Mouse (Mus musculus) liver, embryonic 15.5 days (tissue): ENCODE measurements around the gene Otud7a. TPM values are rescaled to one million over a fixed set of nuclear protein-coding genes. Genes with fewer than 3 reads are reported as not detected.
A peak's percentile ranks its signal among the peaks of the same experiment; 100 is the strongest.

ENCODE experiments used
- ATAC-seq: fragments of 200-750 bp; cut with Nextera tagmentation; 2 replicates; pipeline ENCODE4 v1.8.0; 2017; ENCODE audit warnings: moderate number of reproducible peaks, mild to moderate bottlenecking, moderate library complexity; ENCODE audit not compliant: insufficient read depth
- H3K27ac ChIP-seq: fragments of 300-500 bp; sonication (generic); replicated peaks from 2 replicates; pipeline ENCODE4 v1.5.1; 2015; ENCODE audit warnings: mild to moderate bottlenecking, inconsistent platforms
- H3K27me3 ChIP-seq: fragments of 300-500 bp; sonication (generic); 2 replicates; pipeline ENCODE4 v1.6.1; 2015; ENCODE audit warnings: mild to moderate bottlenecking, inconsistent platforms
- H3K36me3 ChIP-seq: fragments of 300-500 bp; sonication (generic); replicated peaks from 2 replicates; pipeline ENCODE4 v1.6.1; 2015; ENCODE audit warnings: moderate library complexity, mild to moderate bottlenecking, inconsistent platforms
- H3K4me1 ChIP-seq: fragments of 300-500 bp; sonication (generic); replicated peaks from 2 replicates; pipeline ENCODE4 v1.6.1; 2015; ENCODE audit warnings: inconsistent platforms
- H3K4me2 ChIP-seq: fragments of 300-500 bp; sonication (generic); 2 replicates; pipeline ENCODE4 v1.6.1; 2015; ENCODE audit warnings: moderate library complexity, mild to moderate bottlenecking, inconsistent platforms
- H3K4me3 ChIP-seq: fragments of 300-500 bp; sonication (generic); replicated peaks from 2 replicates; pipeline ENCODE4 v1.5.1; 2015; ENCODE audit warnings: mild to moderate bottlenecking, inconsistent platforms
- H3K9ac ChIP-seq: fragments of 300-500 bp; sonication (generic); 2 replicates; pipeline ENCODE4 v1.6.1; 2015; ENCODE audit warnings: moderate library complexity, mild to moderate bottlenecking, inconsistent platforms
- H3K9me3 ChIP-seq: fragments of 300-500 bp; sonication (generic); replicated peaks from 2 replicates; pipeline ENCODE4 v1.6.1; 2016; ENCODE audit warnings: inconsistent platforms
- WGBS: fragments of 180-500 bp; shearing (Covaris S2); methylation state at CpG from one replicate; pipeline ENCODE4 v1.1.7; 2015; ENCODE audit warnings: mixed read lengths; ENCODE audit not compliant: insufficient replicate concordance; 5-methylcytosine and 5-hydroxymethylcytosine counted together
- polyA plus RNA-seq: library from polyadenylated mRNA; unstranded; fragments of >200 nt; fragmentation: Nextera tagmentation; extraction: Ambion mirVana; gene quantifications from 2 replicates; pipeline ENCODE4 v1.2.1, GENCODE M21; 2015

Otud7a gene
- polyA plus RNA-seq, 1 experiment from 2014 or later = 0.03 TPM

DNA sequence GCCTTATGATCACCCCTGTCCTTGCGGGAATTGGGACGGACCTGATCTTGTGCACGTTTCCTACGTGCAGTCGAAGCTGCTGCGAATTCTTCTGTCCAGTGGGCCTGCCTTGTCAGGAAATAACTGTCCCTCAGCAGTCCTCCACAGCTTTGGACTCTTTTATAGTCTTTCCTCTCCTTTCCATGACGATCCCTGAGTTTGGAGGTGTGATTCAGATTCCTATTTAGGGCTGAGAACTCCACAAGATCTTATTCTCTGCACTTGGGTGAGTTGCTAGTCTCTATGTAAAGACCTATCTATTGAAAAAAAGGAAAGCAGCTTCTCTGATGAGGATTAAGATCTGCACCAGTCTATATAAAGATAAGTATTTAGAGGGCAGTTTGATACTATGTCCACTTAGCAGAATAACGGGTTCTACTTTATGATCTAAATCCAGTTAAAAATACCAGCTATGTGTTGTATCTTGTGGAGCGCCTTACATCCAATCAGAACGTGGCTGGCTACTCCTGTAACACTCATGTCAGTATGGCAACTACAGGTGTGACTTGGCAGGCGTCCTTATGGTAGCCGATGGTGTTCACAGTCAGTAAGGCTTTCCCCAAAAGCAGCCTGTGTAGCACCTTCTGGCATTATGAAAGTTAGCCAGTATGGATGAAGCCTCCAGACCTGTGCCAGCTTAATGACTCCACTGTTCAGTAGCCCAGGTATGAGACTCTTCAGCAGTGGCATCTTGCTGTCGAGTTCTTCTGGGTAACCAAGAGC is 274.8 kb downstream of the Otud7a start:
- ATAC-seq = no peak

GRCm38 (mm10) chr7:63720682-63721081 is 276.1 kb downstream of the Otud7a start:
- Histone ChIP-seq H3K9me3 (no peaks in the 10 kb centered on the region), H3K4me2 (no peak overlapping the region), H3K36me3 (no peaks in the 10 kb centered on the region), H3K27me3 (no peaks in the 10 kb centered on the region), H3K9ac (no peak overlapping the region), H3K4me1 (no peaks in the 10 kb centered on the region), H3K27ac (no peak overlapping the region), H3K4me3 (no peak overlapping the region)
- 32% methylated on average over 2 of the region's 2 CpGs for WGBS
- ATAC-seq = no peak

More for the DNA sequence above, 274.8 kb downstream of the Otud7a start:
- Histone ChIP-seq H3K27me3 (no peaks in the 10 kb centered on the region), H3K9me3 (no peaks in the 10 kb centered on the region), H3K4me1 (no peaks in the 10 kb centered on the region), H3K4me3 (no peak overlapping the region), H3K9ac (no peak overlapping the region), H3K36me3 (no peaks in the 10 kb centered on the region), H3K27ac (no peak overlapping the region), H3K4me2 (no peak overlapping the region)
- WGBS = 57% methylated on average over 13 of the region's 13 CpGs

DNA sequence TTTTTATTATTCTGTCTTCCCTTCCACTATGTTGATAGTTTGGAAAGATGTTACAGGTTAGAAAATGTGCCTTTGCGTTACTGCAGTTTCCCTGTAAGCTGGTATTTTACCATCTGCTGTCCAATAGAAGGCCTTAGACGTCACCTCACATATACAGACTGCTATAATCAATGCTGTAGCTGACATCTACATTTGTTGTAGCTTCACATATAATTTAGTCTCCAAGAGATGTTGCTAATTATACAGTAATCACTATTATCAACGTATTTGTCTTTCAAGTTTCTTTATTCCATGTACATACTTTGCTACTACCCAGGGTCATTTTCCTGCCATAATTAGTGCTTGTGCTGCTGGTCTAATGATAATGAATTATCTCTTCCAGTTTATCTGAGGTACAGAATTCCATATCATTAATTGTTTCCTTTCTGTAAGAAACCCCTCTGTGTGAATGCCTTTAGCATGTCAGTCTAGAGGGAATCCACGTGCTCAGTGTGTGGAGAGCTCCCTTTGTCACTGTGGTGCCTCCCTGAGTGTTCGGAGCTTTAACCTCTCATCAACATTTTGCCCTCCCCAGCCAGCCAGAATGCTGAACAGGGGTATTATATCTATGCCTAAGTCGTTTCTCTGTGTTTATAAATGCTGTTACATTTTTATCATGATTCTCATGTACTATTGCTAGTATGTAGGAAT is 280.6 kb downstream of the Otud7a start:
- H3K4me3 ChIP-seq = no peak overlapping the region
- no peak overlapping the region for H3K4me2 ChIP-seq
- no peaks in the 10 kb centered on the region for H3K36me3 ChIP-seq
- H3K9ac ChIP-seq = no peak overlapping the region
- H3K9me3 ChIP-seq = no peaks in the 10 kb centered on the region
- no peak for ATAC-seq
- 42% methylated on average over 6 of the region's 6 CpGs for WGBS
- H3K27me3 ChIP-seq = no peaks in the 10 kb centered on the region
- no peaks in the 10 kb centered on the region for H3K4me1 ChIP-seq
- no peak overlapping the region for H3K27ac ChIP-seq

DNA sequence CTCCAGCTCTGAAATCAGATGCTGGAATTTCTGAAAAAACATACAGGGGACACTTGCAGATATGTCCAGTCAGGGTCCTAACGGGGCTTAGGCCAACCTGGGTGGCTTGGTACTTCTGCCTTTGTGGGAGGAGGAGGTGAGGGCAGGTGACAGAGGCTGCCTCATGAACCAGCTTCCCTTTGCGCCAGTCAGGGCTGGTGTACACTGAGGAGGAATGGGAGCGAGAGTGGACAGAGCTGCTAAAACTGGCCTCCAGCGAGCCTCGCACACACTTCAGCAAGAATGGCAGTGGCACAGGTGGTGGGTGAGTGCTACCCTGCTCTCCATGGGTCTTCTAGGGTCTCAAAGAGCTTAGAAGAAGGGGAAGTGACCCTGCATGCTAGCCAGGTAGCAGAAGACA is 285.1 kb downstream of the Otud7a start:
- Histone ChIP-seq H3K4me1 (no peaks in the 10 kb centered on the region), H3K27ac (no peak overlapping the region), H3K27me3 (no peaks in the 10 kb centered on the region), H3K9ac (no peak overlapping the region), H3K4me3 (no peak overlapping the region), H3K36me3 (no peaks in the 10 kb centered on the region), H3K9me3 (no peaks in the 10 kb centered on the region), H3K4me2 (no peak overlapping the region)
- WGBS = 58% methylated on average over 5 of the region's 5 CpGs
- no peak for ATAC-seq

DNA sequence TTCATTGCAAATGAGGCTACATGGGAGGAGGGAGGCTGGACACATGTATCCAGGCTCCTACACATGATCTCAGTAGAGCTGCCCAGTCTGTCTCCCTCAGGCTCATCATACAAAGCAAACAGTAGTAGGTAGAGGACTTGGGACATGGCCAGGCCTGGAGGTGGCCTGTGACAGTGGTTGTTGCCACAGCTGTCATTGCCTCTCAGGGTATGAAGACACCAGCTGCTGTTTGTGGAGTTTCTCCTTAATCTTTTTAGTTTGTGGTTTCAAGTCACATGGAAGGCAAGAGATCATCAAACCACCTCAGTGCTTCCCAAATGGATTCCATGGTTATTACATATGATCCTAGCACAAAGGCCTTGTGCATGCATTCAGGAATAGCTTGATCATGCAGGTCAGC is 285.5 kb downstream of the Otud7a start:
- Histone ChIP-seq H3K4me3 (no peak overlapping the region), H3K27me3 (no peaks in the 10 kb centered on the region), H3K36me3 (no peaks in the 10 kb centered on the region), H3K9ac (no peak overlapping the region), H3K27ac (no peak overlapping the region), H3K4me2 (no peak overlapping the region), H3K9me3 (no peaks in the 10 kb centered on the region), H3K4me1 (no peaks in the 10 kb centered on the region)
- ATAC-seq = no peak

DNA sequence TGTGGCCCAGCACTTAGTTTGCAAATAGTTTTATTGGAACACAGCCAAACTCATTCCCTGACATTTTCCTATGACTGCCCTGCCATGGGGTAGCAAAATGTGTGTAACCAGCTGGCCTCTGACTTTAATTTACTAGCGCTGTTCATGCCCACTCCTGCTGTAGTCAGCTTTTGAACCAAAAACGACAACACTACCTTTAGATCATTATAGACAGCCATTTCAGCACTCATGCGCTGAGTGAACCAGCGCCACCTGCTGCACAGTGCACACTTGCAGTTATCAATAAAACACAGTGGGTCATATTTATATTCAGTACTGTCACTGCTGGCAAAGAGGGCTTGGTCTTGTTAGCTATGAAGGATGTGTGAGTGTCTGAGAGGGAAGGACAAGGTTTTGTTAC is 293.2 kb downstream of the Otud7a start:
- H3K27ac ChIP-seq = no peak overlapping the region
- WGBS = 51% methylated on average over 4 of the region's 4 CpGs
- H3K4me1 ChIP-seq = no peaks in the 10 kb centered on the region
- no peaks in the 10 kb centered on the region for H3K9me3 ChIP-seq
- H3K4me2 ChIP-seq = no peak overlapping the region
- H3K9ac ChIP-seq = no peak overlapping the region
- no peak overlapping the region for H3K4me3 ChIP-seq
- no peaks in the 10 kb centered on the region for H3K36me3 ChIP-seq
- no peak for ATAC-seq
- no peaks in the 10 kb centered on the region for H3K27me3 ChIP-seq

DNA sequence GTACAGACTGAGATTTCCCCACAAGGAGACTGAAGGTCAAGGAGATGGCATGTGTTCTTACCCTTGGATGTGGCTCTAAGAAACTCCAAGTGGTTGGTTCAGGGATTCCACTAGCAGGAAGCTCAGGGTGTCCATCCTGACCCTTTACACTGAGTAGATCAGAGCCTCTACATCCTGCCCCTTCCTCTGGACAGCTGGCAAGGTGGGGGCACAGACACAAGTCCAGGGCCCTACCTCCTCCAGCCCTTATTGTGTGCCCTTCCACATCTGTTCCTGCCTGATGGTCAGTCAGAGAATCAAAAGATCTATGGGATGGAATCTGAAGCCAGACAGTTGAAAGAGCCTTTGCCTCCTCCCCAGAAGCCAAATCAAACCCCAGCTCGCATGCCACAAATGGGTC is 293.6 kb downstream of the Otud7a start:
- Histone ChIP-seq H3K9me3 (no peaks in the 10 kb centered on the region), H3K27ac (no peak overlapping the region), H3K9ac (no peak overlapping the region), H3K36me3 (no peaks in the 10 kb centered on the region), H3K4me1 (no peaks in the 10 kb centered on the region), H3K4me3 (no peak overlapping the region), H3K4me2 (no peak overlapping the region), H3K27me3 (no peaks in the 10 kb centered on the region)
- 50% methylated on average over 1 of the region's 1 CpGs for WGBS
- ATAC-seq = no peak

- no peak for ATAC-seq
- no peaks in the 10 kb centered on the region for H3K9me3 ChIP-seq
- 80% methylated on average over 1 of the region's 1 CpGs for WGBS
- no peak overlapping the region for H3K27ac ChIP-seq
- H3K4me3 ChIP-seq = no peak overlapping the region
- no peaks in the 10 kb centered on the region for H3K36me3 ChIP-seq
- no peak overlapping the region for H3K4me2 ChIP-seq
- H3K9ac ChIP-seq = no peak overlapping the region
- no peaks in the 10 kb centered on the region for H3K4me1 ChIP-seq
- H3K27me3 ChIP-seq = no peaks in the 10 kb centered on the region
These were observed 298.6 kb downstream of the Otud7a start for GRCm38 (mm10) chr7:63743116-63743515.

DNA sequence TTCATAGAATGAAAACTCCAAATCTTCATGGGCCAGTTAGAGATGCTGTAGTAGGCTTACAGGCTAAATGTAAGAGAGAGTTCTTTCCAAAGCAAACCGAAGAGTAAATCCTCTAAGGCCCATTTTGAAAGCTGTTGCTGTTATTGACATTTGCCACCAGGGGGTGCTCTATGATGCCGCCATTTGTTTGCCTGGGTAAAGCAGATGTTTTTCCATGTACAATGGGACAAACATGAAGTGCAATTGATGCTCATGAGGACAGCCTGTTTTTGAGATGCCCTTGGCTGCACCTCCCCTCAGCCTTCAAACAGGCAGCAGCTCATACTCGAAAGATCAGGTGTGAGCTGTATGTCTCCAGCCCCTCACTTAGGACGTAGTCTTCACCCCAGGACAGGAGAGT is 307.5 kb downstream of the Otud7a start:
- Histone ChIP-seq H3K4me3 (no peak overlapping the region), H3K27ac (no peak overlapping the region), H3K9ac (no peak overlapping the region), H3K36me3 (no peaks in the 10 kb centered on the region), H3K27me3 (peaks cover 38% of the 10 kb centered on the region), H3K4me1 (no peaks in the 10 kb centered on the region), H3K4me2 (no peak overlapping the region), H3K9me3 (no peaks in the 10 kb centered on the region)
- 41% methylated on average over 4 of the region's 4 CpGs for WGBS
- ATAC-seq = no peak

GRCm38 (mm10) chr7:63753274-63753751 is 308.8 kb downstream of the Otud7a start:
- WGBS = 16% methylated on average over 6 of the region's 6 CpGs
- Histone ChIP-seq H3K9ac (no peak overlapping the region), H3K36me3 (no peaks in the 10 kb centered on the region), H3K4me2 (no peak overlapping the region), H3K27me3 (peaks cover 50% of the 10 kb centered on the region), H3K4me1 (no peaks in the 10 kb centered on the region; the same call in 1 of the 2 replicates), H3K9me3 (no peaks in the 10 kb centered on the region), H3K27ac (no peak overlapping the region), H3K4me3 (no peak overlapping the region)
- ATAC-seq = no peak

DNA sequence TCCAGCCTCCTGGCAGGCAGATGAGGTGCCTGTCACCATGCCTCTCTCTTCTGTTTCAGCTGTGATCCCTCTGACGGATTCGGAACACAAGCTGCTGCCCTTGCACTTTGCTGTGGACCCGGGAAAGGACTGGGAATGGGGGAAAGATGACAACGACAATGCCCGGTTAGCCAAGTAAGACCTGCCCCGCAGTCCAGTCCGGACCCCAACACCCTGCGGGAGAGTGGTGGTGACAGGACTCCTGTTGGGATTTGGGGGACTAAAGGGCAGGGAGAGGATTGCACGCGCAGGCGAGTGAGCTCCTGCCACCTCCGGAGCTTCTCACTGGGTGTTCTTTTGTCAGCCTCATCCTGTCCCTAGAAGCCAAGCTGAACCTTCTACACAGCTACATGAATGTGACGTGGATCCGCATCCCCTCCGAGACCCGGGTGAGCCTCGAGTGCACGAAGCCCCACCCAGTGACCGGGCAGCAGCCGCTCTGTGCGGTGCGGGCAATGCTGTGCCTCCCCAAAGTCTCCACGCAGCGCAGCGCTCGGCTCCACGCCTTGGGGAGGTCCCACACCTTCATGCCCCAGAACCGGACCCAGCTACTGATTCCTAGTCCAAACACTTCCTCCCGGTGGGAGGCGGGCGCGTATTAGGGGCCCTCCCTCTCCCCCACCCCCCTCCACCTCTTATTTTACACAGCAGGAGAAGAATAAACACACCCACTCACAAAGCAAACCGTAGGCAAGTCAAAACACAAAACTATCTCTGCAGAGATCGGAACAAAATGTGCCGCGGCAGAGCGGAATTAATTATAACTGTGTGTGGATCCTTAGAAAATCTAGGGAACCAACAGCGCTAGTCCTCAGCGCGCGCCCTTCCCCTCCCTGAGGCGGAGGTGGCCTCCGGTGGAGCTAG is 310.3 kb downstream of the Otud7a start:
- Histone ChIP-seq H3K9me3 (no peaks in the 10 kb centered on the region), H3K4me3 (peak overlapping the region; percentile 31), H3K4me1 (no peaks in the 10 kb centered on the region; the same call in 1 of the 2 replicates), H3K27me3 (peaks cover 65% of the 10 kb centered on the region), H3K9ac (no peak overlapping the region), H3K36me3 (no peaks in the 10 kb centered on the region), H3K4me2 (peak overlapping the region; percentile 55), H3K27ac (no peak overlapping the region)
- no peak for ATAC-seq
- WGBS = 4% methylated on average over 43 of the region's 43 CpGs
